Mouse (Mus musculus) neural tube, embryonic 11.5 days (tissue): Measurements from ENCODE around the gene Hnrnpab. TPM values are rescaled to one million over a fixed set of nuclear protein-coding genes. Genes with fewer than 3 reads are reported as not detected.
"Not testable (repeated sequence)": the region's sequence is repeated elsewhere in the genome, so short reads cannot be mapped to it uniquely, and the experiment has no call there.

Source experiments
- ATAC-seq: fragments of 200-750 bp; cut with Nextera tagmentation; 2 replicates; pipeline ENCODE4 v1.8.0; 2017; ENCODE audit warnings: moderate number of reproducible peaks, mild to moderate bottlenecking, moderate TSS enrichment, moderate library complexity; ENCODE audit not compliant: insufficient read depth, low FRiP score, low TSS enrichment
- DNase-seq: peaks from one replicate; pipeline ENCODE4 v3.0.0-alpha.2; 2015; ENCODE audit warnings: low spot score
- H3K27ac ChIP-seq: fragments of 300-500 bp; sonication (generic); 2 replicates; pipeline ENCODE4 v1.5.1; 2014; ENCODE audit warnings: low read depth, mild to moderate bottlenecking, low read length
- H3K27me3 ChIP-seq: fragments of 300-500 bp; sonication (generic); 2 replicates; pipeline ENCODE4 v1.6.1; 2014; ENCODE audit warnings: mild to moderate bottlenecking, low read length, mixed read lengths; ENCODE audit not compliant: control insufficient read depth, insufficient read depth
- H3K36me3 ChIP-seq: fragments of 300-500 bp; sonication (generic); 2 replicates; pipeline ENCODE4 v1.6.1; 2014; ENCODE audit warnings: mild to moderate bottlenecking, low read length, moderate library complexity, mixed read lengths; ENCODE audit not compliant: control insufficient read depth, insufficient read depth
- H3K4me1 ChIP-seq: fragments of 300-500 bp; sonication (generic); 2 replicates; pipeline ENCODE4 v1.6.1; 2014; ENCODE audit warnings: low read length, mixed read lengths; ENCODE audit not compliant: control insufficient read depth, insufficient read depth
- H3K4me2 ChIP-seq: fragments of 300-500 bp; sonication (generic); 2 replicates; pipeline ENCODE4 v1.6.1; 2014; ENCODE audit warnings: low read depth, mild to moderate bottlenecking, moderate library complexity
- H3K4me3 ChIP-seq: fragments of 300-500 bp; sonication (generic); 2 replicates; pipeline ENCODE4 v1.5.1; 2014; ENCODE audit warnings: low read depth, low read length
- H3K9ac ChIP-seq: fragments of 300-500 bp; sonication (generic); 2 replicates; pipeline ENCODE4 v1.6.1; 2014; ENCODE audit warnings: mild to moderate bottlenecking, low read length
- H3K9me3 ChIP-seq: fragments of 300-500 bp; sonication (generic); 2 replicates; pipeline ENCODE4 v1.6.1; 2016; ENCODE audit warnings: low read length; ENCODE audit not compliant: control insufficient read depth
- WGBS: fragments of 180-500 bp; shearing (Covaris S2); extraction: QIAGEN DNeasy Blood & Tissue Kit; methylation state at CpG from one replicate; pipeline ENCODE4 v1.1.7; 2014; 5-methylcytosine and 5-hydroxymethylcytosine counted together
- polyA plus RNA-seq: library from polyadenylated mRNA; unstranded; fragments of >200 nt; fragmentation: Nextera tagmentation; extraction: Ambion mirVana; gene quantifications from 2 replicates; pipeline ENCODE4 v1.2.1, GENCODE M21; 2014

Hnrnpab gene
- polyA plus RNA-seq, 1 experiment from 2014 or later: 764 TPM

GRCm38 (mm10) chr11:51638497-51638896 lies 31.9 kb upstream of the Hnrnpab start:
- DNase-seq (no peak), ATAC-seq (no peak)
- no peak overlapping the region for H3K4me3 ChIP-seq
- no peaks in the 10 kb centered on the region for H3K9me3 ChIP-seq
- H3K27ac ChIP-seq: no peak overlapping the region
- H3K27me3 ChIP-seq: no peaks in the 10 kb centered on the region
- H3K4me2 ChIP-seq: no peak overlapping the region
- H3K9ac ChIP-seq: no peak overlapping the region
- peaks cover 3% of the 10 kb centered on the region; the same call in 1 of the 2 replicates for H3K4me1 ChIP-seq
- WGBS: 69% methylated on average over 5 of the region's 5 CpGs
- H3K36me3 ChIP-seq: no peaks in the 10 kb centered on the region

DNA sequence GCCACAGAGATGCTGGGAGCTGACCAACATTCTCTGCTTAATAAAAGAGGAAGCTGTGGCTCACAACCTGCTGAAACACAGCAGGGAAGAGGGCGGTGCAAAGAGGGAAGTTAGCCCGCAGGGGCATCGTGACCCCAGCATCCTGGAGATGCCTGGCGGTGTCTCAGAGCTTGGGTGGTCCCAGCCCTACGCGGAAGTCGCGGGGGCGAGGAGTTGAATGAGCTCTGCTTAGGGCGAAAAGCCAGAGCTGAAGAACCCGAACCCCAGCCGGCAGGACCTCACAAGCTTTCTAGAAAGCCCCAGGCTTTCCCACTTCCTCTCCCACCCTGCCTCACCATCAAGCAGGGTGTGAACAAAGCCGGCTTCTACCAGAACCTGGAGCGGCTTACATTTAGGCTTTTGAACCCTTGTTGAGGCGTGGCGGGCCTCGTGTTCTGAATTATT lies 31.3 kb upstream of the Hnrnpab start:
- Histone ChIP-seq H3K27me3 (no peaks in the 10 kb centered on the region), H3K36me3 (no peaks in the 10 kb centered on the region), H3K9me3 (no peaks in the 10 kb centered on the region), H3K9ac (peak overlapping the region; percentile 40; the same call in 1 of the 2 replicates), H3K4me1 (peaks cover 3% of the 10 kb centered on the region; the same call in 1 of the 2 replicates), H3K4me2 (0 out of 2 replicates have a peak overlapping the region, but pooled peaks have one; percentile 1), H3K27ac (no peak overlapping the region), H3K4me3 (no peak overlapping the region)
- 3% methylated on average over 17 of the region's 17 CpGs for WGBS
- peak; percentile 69 for DNase-seq
- no peak for ATAC-seq

GRCm38 (mm10) chr11:51636323-51636684 lies 29.7 kb upstream of the Hnrnpab start:
- DNase-seq: peak; percentile 73
- H3K4me3 ChIP-seq: peak overlapping the region; percentile 74
- H3K4me1 ChIP-seq: peaks cover 3% of the 10 kb centered on the region; the same call in 1 of the 2 replicates
- H3K9ac ChIP-seq: peak overlapping the region; percentile 72
- H3K36me3 ChIP-seq: no peaks in the 10 kb centered on the region
- H3K27ac ChIP-seq: no peak overlapping the region
- peak; percentile 58; the same call in 1 of the 2 replicates for ATAC-seq
- no peaks in the 10 kb centered on the region for H3K9me3 ChIP-seq
- peak overlapping the region; percentile 77 for H3K4me2 ChIP-seq
- WGBS: 5% methylated on average over 6 of the region's 6 CpGs
- H3K27me3 ChIP-seq: no peaks in the 10 kb centered on the region

GRCm38 (mm10) chr11:51635525-51636322 lies 29.1 kb upstream of the Hnrnpab start, which contains the start of gene Rmnd5b:
TSS of gene Rmnd5b (minus strand) at chr11:51635896.
- Histone ChIP-seq H3K27ac (peak within 1 kb of the TSS; percentile 49; the same call in 1 of the 2 replicates), H3K4me3 (peak within 1 kb of the TSS; percentile 74), H3K36me3 (no peaks in the 10 kb centered on the region), H3K27me3 (no peaks in the 10 kb centered on the region), H3K4me2 (peak within 1 kb of the TSS; percentile 77), H3K4me1 (peaks cover 3% of the 10 kb centered on the region; the same call in 1 of the 2 replicates), H3K9me3 (no peaks in the 10 kb centered on the region), H3K9ac (peak within 1 kb of the TSS; percentile 72)
- DNase-seq: peak; percentile 87
- WGBS: under 1% methylated on average over 61 of the region's 61 CpGs
- peak; percentile 78 for ATAC-seq

DNA sequence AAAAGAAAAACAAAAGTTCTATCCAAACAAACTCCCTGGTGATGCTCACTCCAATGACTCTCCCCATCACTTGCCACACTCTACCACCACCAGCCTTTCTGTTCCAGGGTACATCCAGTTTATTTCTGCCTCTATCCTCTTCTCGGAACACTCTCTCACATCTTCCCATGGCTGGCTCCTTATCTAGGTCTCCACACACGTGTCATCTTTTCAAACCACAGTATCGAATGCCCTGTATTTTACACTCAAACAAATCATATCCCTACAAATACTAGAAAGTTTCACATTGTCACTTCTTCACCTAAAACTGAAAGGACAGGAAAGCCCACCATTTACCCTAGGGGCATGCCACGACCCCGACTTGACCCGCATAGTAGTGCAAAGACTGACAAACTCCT lies 28.5 kb upstream of the Hnrnpab start:
- peak overlapping the region; percentile 74 for H3K4me3 ChIP-seq
- no peaks in the 10 kb centered on the region for H3K9me3 ChIP-seq
- no peaks in the 10 kb centered on the region for H3K27me3 ChIP-seq
- H3K27ac ChIP-seq: no peak overlapping the region; the same call in 1 of the 2 replicates
- DNase-seq: no peak
- H3K4me2 ChIP-seq: peak overlapping the region; percentile 77
- 24% methylated on average over 6 of the region's 6 CpGs for WGBS
- H3K9ac ChIP-seq: peak overlapping the region; percentile 72
- H3K36me3 ChIP-seq: no peaks in the 10 kb centered on the region
- H3K4me1 ChIP-seq: peaks cover 3% of the 10 kb centered on the region; the same call in 1 of the 2 replicates
- no peak for ATAC-seq

- H3K4me2 ChIP-seq: no peak overlapping the region
- no peak for ATAC-seq
Measured at GRCm38 (mm10) chr11:51633721-51634120, 27.1 kb upstream of the Hnrnpab start.

GRCm38 (mm10) chr11:51633200-51633599 lies 26.6 kb upstream of the Hnrnpab start:
- not testable (repeated sequence) for H3K27ac ChIP-seq, H3K27me3 ChIP-seq, ATAC-seq, H3K9ac ChIP-seq, H3K4me1 ChIP-seq, H3K36me3 ChIP-seq, H3K4me2 ChIP-seq, H3K4me3 ChIP-seq, DNase-seq, H3K9me3 ChIP-seq
- 94% methylated on average over 7 of the region's 7 CpGs for WGBS

More at GRCm38 (mm10) chr11:51633721-51634120, 27.1 kb upstream of the Hnrnpab start:
- Histone ChIP-seq H3K9ac (no peak overlapping the region), H3K27me3 (no peaks in the 10 kb centered on the region), H3K4me1 (peaks cover 3% of the 10 kb centered on the region; the same call in 1 of the 2 replicates), H3K9me3 (no peaks in the 10 kb centered on the region), H3K27ac (no peak overlapping the region), H3K36me3 (no peaks in the 10 kb centered on the region; the same call in 1 of the 2 replicates), H3K4me3 (no peak overlapping the region)
- DNase-seq: no peak
- 93% methylated on average over 3 of the region's 3 CpGs for WGBS

- WGBS: 90% methylated on average over 6 of the region's 6 CpGs
- Histone ChIP-seq H3K27me3 (no peaks in the 10 kb centered on the region), H3K4me1 (peaks cover 3% of the 10 kb centered on the region; the same call in 1 of the 2 replicates), H3K4me3 (no peak overlapping the region), H3K36me3 (peaks cover 3% of the 10 kb centered on the region; the same call in 1 of the 2 replicates), H3K9me3 (no peaks in the 10 kb centered on the region), H3K9ac (no peak overlapping the region), H3K4me2 (no peak overlapping the region), H3K27ac (no peak overlapping the region)
- no peak for DNase-seq
- no peak for ATAC-seq
Measured at GRCm38 (mm10) chr11:51632130-51632753, 25.6 kb upstream of the Hnrnpab start.
